In the genomic region with DNA sequence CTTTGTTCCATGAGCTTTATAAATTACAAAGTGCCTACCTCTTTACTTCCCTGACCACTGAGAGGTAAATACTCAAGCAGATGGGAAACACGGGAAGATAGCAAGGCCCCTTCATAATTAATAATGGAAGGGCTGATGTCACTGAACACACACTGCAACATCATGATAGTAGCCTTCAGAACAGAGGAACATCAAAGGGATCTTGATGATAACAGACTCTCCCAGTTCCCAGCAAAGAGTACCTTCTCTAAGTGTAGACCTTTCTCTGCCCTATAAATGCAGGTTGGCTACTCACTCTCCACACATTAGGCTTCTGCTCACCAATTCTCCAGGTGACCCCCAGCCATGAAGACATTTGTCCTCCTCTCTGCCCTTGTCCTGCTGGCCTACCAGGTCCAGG, we compare ENCODE assay signal across 13 mouse cellular contexts. TPM values are rescaled to one million over a fixed set of nuclear protein-coding genes. Genes with fewer than 3 reads are reported as not detected.
"Had no signal": no experiment of that assay in that cellular context is flagged by ENCODE, and none has a peak within 500 bp of the region (broad histone marks: within the 10 kb centered on the region; RNA-seq: fewer than 3 reads in every experiment).

Gene Defa36, plus strand, starts transcription at position 301 of the 400 bp plus-strand sequence.

RNA-seq across cellular contexts. Expression of gene Defa36, which starts in this region (rescaled TPM):
- polyA plus RNA-seq: neural tube, embryonic 12.5 days; neural tube, embryonic 13.5 days; neural tube, embryonic 14.5 days; neural tube, embryonic 15.5 days; spleen, adult 2 months; stomach, embryonic 14.5 days; stomach, embryonic 15.5 days; stomach, embryonic 16.5 days; stomach, postnatal 0 days; testis, adult 2 months; thymus, adult 2 months; thymus, postnatal 0 days; urinary bladder, adult 2 months had no signal
